Mouse (Mus musculus): ENCODE results near the gene Endou.

- TF ChIP-seq CTCF (IDR thresholded peaks at IDR 0.05; ENCODE audit: control insufficient read depth, insufficient read depth, insufficient read length): no peak
- no peak for TF ChIP-seq FOSL1 (IDR thresholded peaks at IDR 0.05; ENCODE audit: insufficient read depth, low read length, poor library complexity, severe bottlenecking)
- no peak for TF ChIP-seq MAX (IDR thresholded peaks at IDR 0.05)
- TF ChIP-seq USF1 (IDR thresholded peaks at IDR 0.05; ENCODE audit: low read depth): no peak
- no peak for TF ChIP-seq CEBPB (IDR thresholded peaks at IDR 0.05; ENCODE audit: low read depth)
These were observed 21.4 kb upstream of the Endou start for GRCm38 (mm10) chr15:97752491-97752890.
